Mouse (Mus musculus): ENCODE measurements around the gene Vrk2. TPM values are rescaled to one million over a fixed set of nuclear protein-coding genes. Genes with fewer than 3 reads are reported as not detected.
A peak's percentile ranks its signal among the peaks of the same experiment; 100 is the strongest.

Vrk2 gene
- polyA plus RNA-seq, 1 experiment: 2.7 TPM

DNA sequence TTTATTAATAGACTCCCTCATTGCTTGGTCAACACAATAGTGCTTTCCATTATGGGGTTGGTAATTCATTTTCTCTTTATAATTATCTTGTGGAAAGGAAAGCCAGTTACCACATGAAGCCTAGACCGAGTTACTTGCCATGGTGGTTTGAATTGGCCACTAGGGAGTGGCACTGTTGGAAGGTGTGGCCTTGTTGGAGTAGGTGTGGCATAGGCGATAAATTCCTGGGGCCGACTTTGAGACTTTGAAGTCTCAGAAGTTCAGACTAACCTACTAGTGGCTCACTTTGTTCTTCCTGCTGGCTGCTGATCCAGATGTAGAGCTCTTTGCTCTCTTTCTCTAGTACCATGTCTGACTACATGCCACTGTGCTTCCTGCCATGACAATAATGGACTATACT lies 144.0 kb downstream of the Vrk2 start:
- TF ChIP-seq POLR2A (IDR thresholded peaks at IDR 0.05; ENCODE audit: extremely low read depth, insufficient read depth, low read length) (no peak), CTCF (IDR thresholded peaks at IDR 0.05; ENCODE audit: extremely low read depth, insufficient read depth, low read length) (no peak)
- H3K4me1 ChIP-seq (ENCODE audit: control insufficient read depth, insufficient read depth, low read length): no peaks in the 10 kb centered on the region

DNA sequence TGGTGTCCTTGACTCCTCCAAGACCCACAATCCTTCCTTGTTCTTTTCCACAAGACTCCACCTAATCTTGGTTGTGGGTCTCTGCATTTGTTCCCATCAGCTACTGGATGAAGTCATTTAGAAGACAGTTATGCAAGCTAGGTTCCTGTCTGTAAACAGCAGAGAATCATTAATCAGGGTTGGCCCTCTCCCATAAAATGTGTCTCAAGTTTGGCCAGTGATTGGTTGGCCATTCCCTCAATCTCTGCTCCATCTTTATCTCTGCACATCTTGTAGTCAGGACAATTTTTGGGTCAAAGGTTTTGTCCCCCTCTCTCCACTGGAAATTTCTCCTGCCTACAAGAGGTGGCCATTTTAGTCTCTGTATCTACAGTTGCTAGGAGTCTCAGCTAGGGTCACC lies 149.4 kb downstream of the Vrk2 start:
- H3K4me3 ChIP-seq (ENCODE audit: insufficient read depth, low read length): no peak overlapping the region

More for the DNA sequence above, 144.0 kb downstream of the Vrk2 start:
- no peak overlapping the region for H3K27ac ChIP-seq (ENCODE audit: insufficient read depth, low read length)
- H3K4me3 ChIP-seq (ENCODE audit: insufficient read depth, low read length): no peak overlapping the region

DNA sequence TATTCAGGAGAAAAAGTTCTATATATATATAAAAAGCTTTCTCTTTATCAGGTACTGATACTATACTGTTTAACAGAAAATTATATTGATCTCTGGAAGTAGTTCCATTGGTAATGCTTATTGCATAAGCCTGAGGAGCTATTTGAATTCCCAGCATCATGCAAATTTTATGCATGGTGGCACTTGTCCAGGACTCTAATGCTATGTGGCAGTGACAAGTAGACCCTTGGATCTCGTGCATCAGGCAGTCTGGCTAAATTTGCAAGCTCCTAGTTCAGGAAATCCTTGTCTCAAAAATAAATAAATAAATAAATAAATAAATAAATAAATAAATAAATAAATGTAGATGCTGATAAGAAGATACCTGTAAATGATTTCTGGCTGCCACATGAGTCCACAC lies 152.7 kb downstream of the Vrk2 start:
- H3K4me3 ChIP-seq (ENCODE audit: insufficient read depth, low read length): no peak overlapping the region
- TF ChIP-seq POLR2A (IDR thresholded peaks at IDR 0.05; ENCODE audit: extremely low read depth, insufficient read depth, low read length): no peak
- TF ChIP-seq CTCF (IDR thresholded peaks at IDR 0.05; ENCODE audit: extremely low read depth, insufficient read depth, low read length): no peak
- H3K27ac ChIP-seq (ENCODE audit: insufficient read depth, low read length): no peak overlapping the region

More for the DNA sequence above, 149.4 kb downstream of the Vrk2 start:
- Histone ChIP-seq H3K27ac (ENCODE audit: insufficient read depth, low read length) (no peak overlapping the region), H3K4me1 (ENCODE audit: control insufficient read depth, insufficient read depth, low read length) (no peaks in the 10 kb centered on the region)
- TF ChIP-seq POLR2A (IDR thresholded peaks at IDR 0.05; ENCODE audit: extremely low read depth, insufficient read depth, low read length): no peak
- TF ChIP-seq CTCF (IDR thresholded peaks at IDR 0.05; ENCODE audit: extremely low read depth, insufficient read depth, low read length): no peak

DNA sequence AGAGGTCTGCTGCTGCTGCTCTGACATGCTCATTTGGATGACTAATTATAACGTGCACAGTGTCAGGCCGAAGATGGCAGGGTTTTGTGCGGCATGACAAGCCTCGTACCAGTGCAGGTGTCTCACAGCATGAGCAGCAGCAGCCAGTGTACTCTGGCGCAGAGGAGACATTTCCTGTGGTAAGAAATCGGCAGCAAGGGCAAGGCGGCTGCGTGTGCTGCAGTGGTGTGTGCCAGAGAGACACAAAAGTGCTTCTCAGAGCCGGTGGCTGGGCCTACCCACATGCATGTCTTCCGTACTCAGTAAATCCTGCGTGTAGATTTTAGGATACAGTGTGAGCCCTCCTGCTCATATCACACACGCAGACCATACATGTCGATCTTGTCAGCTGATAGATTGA lies 156.0 kb downstream of the Vrk2 start:
- H3K27ac ChIP-seq (ENCODE audit: insufficient read depth, low read length): no peak overlapping the region
- no peaks in the 10 kb centered on the region for H3K4me1 ChIP-seq (ENCODE audit: control insufficient read depth, insufficient read depth, low read length)
- 0 out of 2 replicates have a peak overlapping the region, but pooled peaks have one; percentile 6 for H3K4me3 ChIP-seq (ENCODE audit: insufficient read depth, low read length)
- TF ChIP-seq POLR2A (IDR thresholded peaks at IDR 0.05; ENCODE audit: extremely low read depth, insufficient read depth, low read length) (no peak), CTCF (IDR thresholded peaks at IDR 0.05; ENCODE audit: extremely low read depth, insufficient read depth, low read length) (no peak)

More for the DNA sequence above, 152.7 kb downstream of the Vrk2 start:
- no peaks in the 10 kb centered on the region for H3K4me1 ChIP-seq (ENCODE audit: control insufficient read depth, insufficient read depth, low read length)

DNA sequence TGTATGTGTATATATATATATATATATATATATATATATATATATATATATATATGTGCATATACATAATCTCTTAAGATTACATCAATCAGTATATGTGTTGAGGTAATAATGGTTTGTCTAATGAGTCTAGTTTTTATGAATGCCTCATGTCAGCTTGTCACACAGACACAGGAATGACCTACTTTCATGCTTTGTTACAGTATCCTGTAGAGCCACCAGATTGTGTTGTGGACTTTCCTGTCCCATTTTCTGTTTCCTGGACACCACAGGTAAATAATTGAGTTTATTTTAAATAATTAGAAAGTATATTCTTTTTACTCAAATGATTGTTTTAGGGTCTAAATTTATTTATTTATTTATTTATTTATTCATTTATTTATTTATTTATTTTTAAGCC lies 159.6 kb downstream of the Vrk2 start:
- no peak overlapping the region for H3K4me3 ChIP-seq (ENCODE audit: insufficient read depth, low read length)
- no peaks in the 10 kb centered on the region for H3K4me1 ChIP-seq (ENCODE audit: control insufficient read depth, insufficient read depth, low read length)
- no peak overlapping the region for H3K27ac ChIP-seq (ENCODE audit: insufficient read depth, low read length)
- TF ChIP-seq POLR2A (IDR thresholded peaks at IDR 0.05; ENCODE audit: extremely low read depth, insufficient read depth, low read length) (no peak), CTCF (IDR thresholded peaks at IDR 0.05; ENCODE audit: extremely low read depth, insufficient read depth, low read length) (no peak)

DNA sequence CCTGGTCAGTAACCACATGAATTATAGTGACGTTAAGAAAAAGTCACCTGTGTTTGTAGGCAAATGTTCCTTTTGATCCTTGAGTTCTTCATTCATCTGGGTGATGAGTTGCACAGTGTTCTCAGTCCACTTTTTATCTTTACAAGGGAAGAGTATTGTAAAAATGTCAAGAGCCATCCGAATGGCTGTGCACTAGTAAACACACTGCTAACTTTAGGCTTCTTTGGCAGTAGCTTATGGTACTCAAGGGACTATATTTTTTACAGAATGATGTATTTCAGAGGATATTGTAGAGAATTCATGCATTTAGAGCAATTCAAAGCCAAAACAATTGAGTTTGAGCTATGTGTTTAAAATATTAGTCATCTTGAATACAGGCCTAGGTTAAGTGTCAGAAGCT lies 172.3 kb downstream of the Vrk2 start:
- TF ChIP-seq CTCF (IDR thresholded peaks at IDR 0.05; ENCODE audit: extremely low read depth, insufficient read depth, low read length) (no peak), POLR2A (IDR thresholded peaks at IDR 0.05; ENCODE audit: extremely low read depth, insufficient read depth, low read length) (no peak)
- Histone ChIP-seq H3K27ac (ENCODE audit: insufficient read depth, low read length) (no peak overlapping the region), H3K4me3 (ENCODE audit: insufficient read depth, low read length) (no peak overlapping the region), H3K4me1 (ENCODE audit: control insufficient read depth, insufficient read depth, low read length) (no peaks in the 10 kb centered on the region)

Other genes starting within 250 kb of the Vrk2 start
- gene Fancl, start 207.9 kb downstream of the Vrk2 start, polyA plus RNA-seq (2012; rRNA removed): 7.8 and 9.0 TPM in 2 replicates
- gene Gm6899, start 758 bp downstream of the Vrk2 start, polyA plus RNA-seq (2012; rRNA removed): not detected in 2 replicates